Mouse (Mus musculus) small intestine, adult 2 months (tissue): ENCODE results near the gene Rere. TPM values are rescaled to one million over a fixed set of nuclear protein-coding genes. Genes with fewer than 3 reads are reported as not detected.
"Not testable (repeated sequence)": the region's sequence is repeated elsewhere in the genome, so short reads cannot be mapped to it uniquely, and the experiment has no call there.

ENCODE experiments used
- H3K27ac ChIP-seq: fragments of 200-500 bp; 2 replicates; pipeline ENCODE4 v1.5.1; 2012; ENCODE audit warnings: low read depth, low read length, control low read depth, inconsistent platforms; ENCODE audit not compliant: insufficient read depth
- H3K27me3 ChIP-seq: fragments of 200-500 bp; 2 replicates; pipeline ENCODE4 v1.6.1; 2012; ENCODE audit warnings: mild to moderate bottlenecking, moderate library complexity, low read length, inconsistent platforms; ENCODE audit not compliant: control insufficient read depth, insufficient read depth
- H3K36me3 ChIP-seq: fragments of 200-500 bp; 2 replicates; pipeline ENCODE4 v1.6.1; 2012; ENCODE audit warnings: mild to moderate bottlenecking, low read length, control low read depth, inconsistent platforms; ENCODE audit not compliant: control insufficient read depth, insufficient read depth
- H3K4me1 ChIP-seq: fragments of 200-500 bp; 2 replicates; pipeline ENCODE4 v1.6.1; 2012; ENCODE audit warnings: low read length, inconsistent platforms, mixed read lengths; ENCODE audit not compliant: control insufficient read depth, insufficient read depth, insufficient read length
- H3K4me3 ChIP-seq: fragments of 200-500 bp; 2 replicates; pipeline ENCODE4 v1.5.1; 2012; ENCODE audit warnings: low read depth, mild to moderate bottlenecking, control low read depth, inconsistent platforms, low read length, moderate library complexity
- CTCF ChIP-seq: fragments of 200-500 bp; IDR thresholded peaks from 2 replicates; pipeline ENCODE4 v1.5.1; 2012; ENCODE audit warnings: low read depth, mild to moderate bottlenecking, control low read depth, inconsistent platforms, low read length, moderate library complexity, mixed read lengths; ENCODE audit not compliant: insufficient replicate concordance, insufficient read length; ENCODE audit errors: extremely low read depth
- POLR2A ChIP-seq: fragments of 200-500 bp; IDR thresholded peaks from 2 replicates; pipeline ENCODE4 v1.6.1; 2012; ENCODE audit warnings: low read depth, mild to moderate bottlenecking, control low read depth, inconsistent platforms, low read length, moderate library complexity
- WGBS: fragments of 180-500 bp; shearing (Covaris S2); methylation state at CpG from one replicate; pipeline ENCODE4 v1.1.7; 2018; 5-methylcytosine and 5-hydroxymethylcytosine counted together
- polyA plus RNA-seq: library from polyadenylated mRNA; depleted of rRNA; stranded (reverse); fragments of >200 nt; gene quantifications from 2 replicates; pipeline ENCODE4 v1.2.3, GENCODE M21; 2012

The Rere gene
- polyA plus RNA-seq, 1 experiment: 72.8 TPM

- H3K4me1 ChIP-seq: peaks cover 7% of the 10 kb centered on the region; the same call in 1 of the 2 replicates
- no peak for TF ChIP-seq POLR2A
- TF ChIP-seq CTCF: no peak
- 92% methylated on average over 5 of the region's 5 CpGs for WGBS
- H3K27ac ChIP-seq: no peak overlapping the region
- no peaks in the 10 kb centered on the region for H3K27me3 ChIP-seq
- H3K4me3 ChIP-seq: no peak overlapping the region
- no peaks in the 10 kb centered on the region for H3K36me3 ChIP-seq
Observed at GRCm38 (mm10) chr4:150275531-150275930, 5.9 kb upstream of the Rere start.

GRCm38 (mm10) chr4:150279336-150279735 lies 2.1 kb upstream of the Rere start:
- WGBS: 92% methylated on average over 7 of the region's 7 CpGs
- H3K27me3 ChIP-seq, H3K27ac ChIP-seq, H3K4me1 ChIP-seq, H3K36me3 ChIP-seq, H3K4me3 ChIP-seq: not testable (repeated sequence)

- peaks cover 5% of the 10 kb centered on the region; the same call in 1 of the 2 replicates for H3K4me1 ChIP-seq
- H3K4me3 ChIP-seq: no peak overlapping the region
- 63% methylated on average over 2 of the region's 2 CpGs for WGBS
- H3K36me3 ChIP-seq: no peaks in the 10 kb centered on the region
- TF ChIP-seq CTCF (no peak), POLR2A (no peak)
- no peaks in the 10 kb centered on the region for H3K27me3 ChIP-seq
- H3K27ac ChIP-seq: no peak overlapping the region
Observed at GRCm38 (mm10) chr4:150280002-150280401, 1.4 kb upstream of the Rere start.

GRCm38 (mm10) chr4:150280459-150280858 lies 987 bp upstream of the Rere start:
- H3K36me3 ChIP-seq: no peaks in the 10 kb centered on the region
- 42% methylated on average over 4 of the region's 4 CpGs for WGBS
- H3K27me3 ChIP-seq: no peaks in the 10 kb centered on the region
- H3K4me1 ChIP-seq: peaks cover 5% of the 10 kb centered on the region; the same call in 1 of the 2 replicates
- H3K27ac ChIP-seq: no peak overlapping the region
- TF ChIP-seq CTCF: no peak
- no peak for TF ChIP-seq POLR2A
- no peak overlapping the region for H3K4me3 ChIP-seq

DNA sequence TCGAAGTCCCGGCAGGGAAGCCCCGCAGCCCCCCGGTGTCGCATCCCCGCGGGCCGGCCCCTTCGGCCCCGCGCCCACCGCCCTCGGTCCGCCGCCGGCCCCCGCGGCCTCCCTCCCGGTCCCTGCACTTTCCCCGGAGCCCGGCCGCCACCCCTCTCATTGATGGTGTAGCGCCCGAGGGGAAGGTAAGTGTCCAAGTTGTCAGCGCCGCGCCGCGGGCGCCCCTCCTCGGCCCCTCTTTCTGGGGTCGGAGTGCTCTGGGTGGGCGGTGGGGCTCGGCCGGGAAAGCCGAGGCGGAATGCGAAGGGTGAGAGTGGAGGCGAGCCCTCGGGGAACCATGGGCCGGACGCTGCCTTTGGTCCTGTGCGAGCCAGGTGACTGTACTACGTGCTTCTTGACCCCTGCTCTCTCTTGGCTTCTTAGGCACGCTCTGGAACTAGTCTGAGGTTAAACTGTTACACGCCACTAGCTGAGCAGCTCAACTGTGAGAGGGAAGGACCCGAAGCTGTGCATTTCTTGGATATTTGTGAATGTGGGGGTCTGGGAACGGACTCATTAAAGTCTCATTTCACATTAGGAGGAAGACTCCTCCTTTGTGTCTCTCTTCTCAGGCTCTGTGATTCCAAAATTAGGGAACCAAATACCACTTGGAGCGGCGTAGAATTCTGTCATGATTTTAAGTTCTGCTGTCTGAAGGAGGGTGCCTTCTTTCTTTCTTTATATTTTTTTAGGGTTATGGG lies 615 bp downstream of the Rere start:
- Histone ChIP-seq H3K4me3 (peak overlapping the region; percentile 90), H3K4me1 (peaks cover 5% of the 10 kb centered on the region; the same call in 1 of the 2 replicates), H3K36me3 (no peaks in the 10 kb centered on the region), H3K27me3 (no peaks in the 10 kb centered on the region), H3K27ac (peak overlapping the region; percentile 64)
- TF ChIP-seq POLR2A (no peak; the same call in 1 of the 2 replicates), CTCF (no peak)
- WGBS: 1% methylated on average over 50 of the region's 50 CpGs

GRCm38 (mm10) chr4:150282631-150283334 lies 1.3 kb downstream of the Rere start:
- Histone ChIP-seq H3K36me3 (no peaks in the 10 kb centered on the region), H3K27me3 (no peaks in the 10 kb centered on the region), H3K4me1 (peaks cover 5% of the 10 kb centered on the region; the same call in 1 of the 2 replicates), H3K4me3 (no peak overlapping the region), H3K27ac (peak overlapping the region; percentile 64; the same call in 1 of the 2 replicates)
- TF ChIP-seq POLR2A (no peak), CTCF (no peak)
- WGBS: 14% methylated on average over 5 of the region's 5 CpGs

GRCm38 (mm10) chr4:150283335-150283638 lies 1.8 kb downstream of the Rere start:
- no peak overlapping the region for H3K27ac ChIP-seq
- peaks cover 5% of the 10 kb centered on the region; the same call in 1 of the 2 replicates for H3K4me1 ChIP-seq
- no peak overlapping the region for H3K4me3 ChIP-seq
- H3K36me3 ChIP-seq: no peaks in the 10 kb centered on the region
- TF ChIP-seq POLR2A (no peak), CTCF (no peak)
- WGBS: 41% methylated on average over 2 of the region's 2 CpGs
- no peaks in the 10 kb centered on the region for H3K27me3 ChIP-seq
